Mouse (Mus musculus): ENCODE data around the gene Coq2.

- TF ChIP-seq CTCF (IDR thresholded peaks at IDR 0.05; ENCODE audit: low read depth, low read length), result no peak
- no peak for TF ChIP-seq GATA1 (IDR thresholded peaks at IDR 0.05; ENCODE audit: borderline replicate concordance, low read length)
- no peak; the same call in 1 of the 2 replicates for TF ChIP-seq TAL1 (conservative IDR thresholded peaks at IDR 0.05; ENCODE audit: low read depth, low read length)
- TF ChIP-seq GATA2 (IDR thresholded peaks at IDR 0.05; ENCODE audit: borderline replicate concordance, low read depth, low read length), result no peak
Measured at GRCm38 (mm10) chr5:100635908-100636307, 39.0 kb downstream of the Coq2 start.
